Mouse (Mus musculus) gastrocnemius, postnatal 14 days (tissue): ENCODE measurements around the gene Awat2. TPM values are rescaled to one million over a fixed set of nuclear protein-coding genes. Genes with fewer than 3 reads are reported as not detected.

ENCODE experiments used
- microRNA-seq, 2 experiments: library from miRNA; unstranded; fragments of <30 nt; microRNA quantifications; one replicate each; pipeline ENCODE4 v1.2.0; 2021
- total RNA-seq, 2 experiments: library from RNA; stranded (reverse); gene quantifications; 2 replicates each; pipeline ENCODE4 v1.2.3; 2021

Awat2 gene
- total RNA-seq, 2 experiments from 2014 or later, result not detected

Small RNAs within 50 kb of the gene (microRNA-seq; reads per million reads assigned to microRNA genes)
- 2,107 to 2,360 reads per million in 2 experiments for gene Mir676

Other genes starting within 250 kb of the Awat2 start
- not detected for gene Otud6a, start 13.7 kb downstream of the Awat2 start, total RNA-seq
- gene Igbp1, start 51.6 kb upstream of the Awat2 start, total RNA-seq, result 10 to 100 TPM; 33.5 to 35.3 TPM
- gene Dgat2l6, start 82.1 kb upstream of the Awat2 start, total RNA-seq, result under 1 TPM in 1 of 2 experiments, not detected in 1; 0.08 TPM
- gene Awat1, start 129.5 kb upstream of the Awat2 start, total RNA-seq, result not detected
- not detected for gene P2ry4, start 152.2 kb upstream of the Awat2 start, total RNA-seq
- gene Arr3, start 162.8 kb upstream of the Awat2 start, total RNA-seq, result not detected
- gene Kif4, start 183.0 kb upstream of the Awat2 start, total RNA-seq, result 1 to 10 TPM; 2.1 to 2.3 TPM
- gene Pdzd11, start 183.9 kb upstream of the Awat2 start, total RNA-seq, result 10 to 100 TPM; 24.2 to 26.3 TPM